Mouse (Mus musculus) forebrain, embryonic 12.5 days (tissue): ENCODE measurements around the gene Olfr786. TPM values are rescaled to one million over a fixed set of nuclear protein-coding genes. Genes with fewer than 3 reads are reported as not detected.

ENCODE experiments used
- ATAC-seq: fragments of 200-750 bp; cut with Nextera tagmentation; 2 replicates; pipeline ENCODE4 v1.8.0; 2017; ENCODE audit warnings: moderate TSS enrichment; ENCODE audit not compliant: low FRiP score
- H3K27ac ChIP-seq: fragments of 300-500 bp; sonication (generic); 2 replicates; pipeline ENCODE4 v1.5.1; 2016; ENCODE audit warnings: mild to moderate bottlenecking
- H3K27me3 ChIP-seq: fragments of 300-500 bp; sonication (generic); 2 replicates; pipeline ENCODE4 v1.6.1; 2016; ENCODE audit warnings: mild to moderate bottlenecking
- H3K36me3 ChIP-seq: fragments of 300-500 bp; sonication (generic); replicated peaks from 2 replicates; pipeline ENCODE4 v1.6.1; 2016; ENCODE audit warnings: mild to moderate bottlenecking
- H3K4me1 ChIP-seq: fragments of 300-500 bp; sonication (generic); 2 replicates; pipeline ENCODE4 v1.6.1; 2016
- H3K4me2 ChIP-seq: fragments of 300-500 bp; sonication (generic); 2 replicates; pipeline ENCODE4 v1.6.1; 2016; ENCODE audit warnings: mild to moderate bottlenecking, moderate library complexity
- H3K4me3 ChIP-seq: fragments of 300-500 bp; sonication (generic); replicated peaks from 2 replicates; pipeline ENCODE4 v1.5.1; 2016; ENCODE audit warnings: mild to moderate bottlenecking
- H3K9ac ChIP-seq: fragments of 300-500 bp; sonication (generic); 2 replicates; pipeline ENCODE4 v1.6.1; 2016; ENCODE audit warnings: mild to moderate bottlenecking
- H3K9me3 ChIP-seq: fragments of 300-500 bp; sonication (generic); 2 replicates; pipeline ENCODE4 v1.6.1; 2016
- WGBS: fragments of 180-500 bp; shearing (Covaris S2); methylation state at CpG from one replicate; pipeline ENCODE4 v1.1.7; 2016; 5-methylcytosine and 5-hydroxymethylcytosine counted together
- polyA plus RNA-seq: library from polyadenylated mRNA; unstranded; fragments of >200 nt; fragmentation: Nextera tagmentation; extraction: Ambion mirVana; gene quantifications from 2 replicates; pipeline ENCODE4 v1.2.1, GENCODE M21; 2016

The Olfr786 gene
- polyA plus RNA-seq, result not detected in 2 replicates

- H3K4me3 ChIP-seq, result no peak within 1 kb of the TSS
- H3K4me2 ChIP-seq, result no peak within 1 kb of the TSS
- H3K27ac ChIP-seq, result no peak within 1 kb of the TSS
- H3K9ac ChIP-seq, result no peak within 1 kb of the TSS
- no peaks in the 10 kb centered on the region for H3K27me3 ChIP-seq
- H3K4me1 ChIP-seq, result no peaks in the 10 kb centered on the region
- no peak for ATAC-seq
- H3K36me3 ChIP-seq, result no peaks in the 10 kb centered on the region
- H3K9me3 ChIP-seq, result no peaks in the 10 kb centered on the region
Measured at GRCm38 (mm10) chr10:129427006-129427405, at the start of gene Olfr786. Olfr786 (plus strand) TSS chr10:129427306.

GRCm38 (mm10) chr10:129383783-129384182 is 43.3 kb upstream of the Olfr786 start, which contains the start of gene Olfr784:
Olfr784 (plus strand) TSS chr10:129384083.
- ATAC-seq, result no peak
- no peaks in the 10 kb centered on the region for H3K27me3 ChIP-seq
- H3K9me3 ChIP-seq, result no peaks in the 10 kb centered on the region
- H3K4me3 ChIP-seq, result no peak within 1 kb of the TSS
- H3K27ac ChIP-seq, result no peak within 1 kb of the TSS
- no peaks in the 10 kb centered on the region for H3K36me3 ChIP-seq
- no peak within 1 kb of the TSS for H3K9ac ChIP-seq
- no peaks in the 10 kb centered on the region for H3K4me1 ChIP-seq
- H3K4me2 ChIP-seq, result no peak within 1 kb of the TSS

- no peak for ATAC-seq
- Histone ChIP-seq H3K36me3 (no peaks in the 10 kb centered on the region), H3K9ac (no peak overlapping the region), H3K4me1 (no peaks in the 10 kb centered on the region), H3K9me3 (no peaks in the 10 kb centered on the region), H3K4me2 (no peak overlapping the region), H3K27ac (no peak overlapping the region), H3K4me3 (no peak overlapping the region), H3K27me3 (no peaks in the 10 kb centered on the region)
- 50% methylated on average over 5 of the region's 5 CpGs for WGBS
Measured at GRCm38 (mm10) chr10:129400892-129401291, 26.2 kb upstream of the Olfr786 start.

- WGBS, result 70% methylated on average over 2 of the region's 2 CpGs
- Histone ChIP-seq H3K4me1 (no peaks in the 10 kb centered on the region), H3K27ac (no peak within 1 kb of the TSS), H3K4me2 (no peak within 1 kb of the TSS), H3K4me3 (no peak within 1 kb of the TSS), H3K36me3 (no peaks in the 10 kb centered on the region), H3K9ac (no peak within 1 kb of the TSS), H3K27me3 (no peaks in the 10 kb centered on the region), H3K9me3 (no peaks in the 10 kb centered on the region)
- no peak for ATAC-seq
Measured at GRCm38 (mm10) chr10:129405126-129405525, 22.0 kb upstream of the Olfr786 start, which contains the start of gene Olfr785. Olfr785 (plus strand) TSS chr10:129405426.

GRCm38 (mm10) chr10:129461562-129461961 is 34.5 kb downstream of the Olfr786 start, which contains the start of gene Olfr787:
Olfr787 (plus strand) TSS chr10:129461862.
- H3K9ac ChIP-seq, result no peak within 1 kb of the TSS
- H3K4me3 ChIP-seq, result no peak within 1 kb of the TSS
- no peak within 1 kb of the TSS for H3K27ac ChIP-seq
- H3K4me2 ChIP-seq, result no peak within 1 kb of the TSS
- H3K27me3 ChIP-seq, result no peaks in the 10 kb centered on the region
- no peak for ATAC-seq
- no peaks in the 10 kb centered on the region for H3K4me1 ChIP-seq
- WGBS, result 89% methylated on average over 3 of the region's 3 CpGs
- H3K36me3 ChIP-seq, result no peaks in the 10 kb centered on the region
- H3K9me3 ChIP-seq, result no peaks in the 10 kb centered on the region

- Histone ChIP-seq H3K4me2 (no peak within 1 kb of the TSS), H3K9ac (no peak within 1 kb of the TSS), H3K27ac (no peak within 1 kb of the TSS), H3K9me3 (no peaks in the 10 kb centered on the region), H3K36me3 (no peaks in the 10 kb centered on the region), H3K4me1 (no peaks in the 10 kb centered on the region; the same call in 1 of the 2 replicates), H3K27me3 (no peaks in the 10 kb centered on the region), H3K4me3 (no peak within 1 kb of the TSS)
- no peak for ATAC-seq
Measured at GRCm38 (mm10) chr10:129470698-129471097, 43.6 kb downstream of the Olfr786 start, which contains the start of gene Olfr788. Olfr788 (plus strand) TSS chr10:129470998.

GRCm38 (mm10) chr10:129473256-129473655 is 46.1 kb downstream of the Olfr786 start:
- H3K4me2 ChIP-seq, result no peak overlapping the region
- no peaks in the 10 kb centered on the region; the same call in 1 of the 2 replicates for H3K4me1 ChIP-seq
- no peaks in the 10 kb centered on the region for H3K9me3 ChIP-seq
- 45% methylated on average over 2 of the region's 2 CpGs for WGBS
- H3K9ac ChIP-seq, result no peak overlapping the region
- ATAC-seq, result no peak
- H3K27ac ChIP-seq, result no peak overlapping the region
- H3K27me3 ChIP-seq, result no peaks in the 10 kb centered on the region
- no peaks in the 10 kb centered on the region for H3K36me3 ChIP-seq
- H3K4me3 ChIP-seq, result no peak overlapping the region

GRCm38 (mm10) chr10:129473723-129474122 is 46.6 kb downstream of the Olfr786 start:
- H3K36me3 ChIP-seq, result no peaks in the 10 kb centered on the region
- H3K27ac ChIP-seq, result no peak overlapping the region
- H3K4me1 ChIP-seq, result no peaks in the 10 kb centered on the region; the same call in 1 of the 2 replicates
- no peak overlapping the region for H3K4me3 ChIP-seq
- H3K27me3 ChIP-seq, result no peaks in the 10 kb centered on the region
- ATAC-seq, result 0 out of 2 replicates have a peak, but pooled peaks have one; percentile 20
- H3K4me2 ChIP-seq, result no peak overlapping the region
- H3K9me3 ChIP-seq, result no peaks in the 10 kb centered on the region
- H3K9ac ChIP-seq, result no peak overlapping the region

GRCm38 (mm10) chr10:129484452-129484851 is 57.3 kb downstream of the Olfr786 start, which contains the start of gene Olfr789:
Olfr789 (plus strand) TSS chr10:129484752.
- H3K36me3 ChIP-seq, result no peaks in the 10 kb centered on the region
- no peaks in the 10 kb centered on the region for H3K4me1 ChIP-seq
- no peaks in the 10 kb centered on the region for H3K27me3 ChIP-seq
- no peak within 1 kb of the TSS for H3K9ac ChIP-seq
- no peak within 1 kb of the TSS for H3K27ac ChIP-seq
- H3K9me3 ChIP-seq, result no peaks in the 10 kb centered on the region
- WGBS, result 70% methylated on average over 2 of the region's 2 CpGs
- H3K4me2 ChIP-seq, result no peak within 1 kb of the TSS
- no peak within 1 kb of the TSS for H3K4me3 ChIP-seq
- ATAC-seq, result no peak

Other genes with a start within 250 kb of the Olfr786 start
- gene Olfr772, start 249.4 kb upstream of the Olfr786 start, polyA plus RNA-seq, result not detected in 2 replicates
- gene Olfr773, start 239.9 kb upstream of the Olfr786 start, polyA plus RNA-seq, result not detected in 2 replicates
- not detected in 2 replicates for gene Olfr774, start 191.1 kb upstream of the Olfr786 start, polyA plus RNA-seq
- not detected in 2 replicates for gene Olfr775, start 178.9 kb upstream of the Olfr786 start, polyA plus RNA-seq
- not detected in 2 replicates for gene Olfr776, start 168.2 kb upstream of the Olfr786 start, polyA plus RNA-seq
- gene Olfr777, start 155.8 kb upstream of the Olfr786 start, polyA plus RNA-seq, result not detected in 2 replicates
- not detected in 2 replicates for gene Olfr780, start 109.2 kb upstream of the Olfr786 start, polyA plus RNA-seq
- gene Olfr781, start 98.5 kb upstream of the Olfr786 start, polyA plus RNA-seq, result not detected in 2 replicates
- not detected in 2 replicates for gene Olfr782, start 78.5 kb upstream of the Olfr786 start, polyA plus RNA-seq
- gene Olfr784, start 43.2 kb upstream of the Olfr786 start, polyA plus RNA-seq, result 0.12 and 0.17 TPM in 2 replicates
- gene Olfr785, start 21.9 kb upstream of the Olfr786 start, polyA plus RNA-seq, result not detected in 2 replicates
- gene Olfr787, start 34.6 kb downstream of the Olfr786 start, polyA plus RNA-seq, result not detected in 2 replicates
- not detected in 2 replicates for gene Olfr788, start 43.7 kb downstream of the Olfr786 start, polyA plus RNA-seq
- gene Olfr789, start 57.4 kb downstream of the Olfr786 start, polyA plus RNA-seq, result not detected in 2 replicates
- gene Olfr790, start 71.2 kb downstream of the Olfr786 start, polyA plus RNA-seq, result not detected in 2 replicates
- not detected in 2 replicates for gene Olfr791, start 94.5 kb downstream of the Olfr786 start, polyA plus RNA-seq
- not detected in 2 replicates for gene Olfr792, start 111.9 kb downstream of the Olfr786 start, polyA plus RNA-seq
- gene Olfr794, start 140.3 kb downstream of the Olfr786 start, polyA plus RNA-seq, result not detected in 2 replicates
- gene Olfr796, start 185.3 kb downstream of the Olfr786 start, polyA plus RNA-seq, result not detected in 2 replicates
- gene Olfr798, start 200.6 kb downstream of the Olfr786 start, polyA plus RNA-seq, result not detected in 2 replicates
- gene Olfr799, start 210.2 kb downstream of the Olfr786 start, polyA plus RNA-seq, result not detected in 2 replicates
- not detected in 2 replicates for gene Olfr800, start 230.4 kb downstream of the Olfr786 start, polyA plus RNA-seq
- gene Olfr801, start 246.6 kb downstream of the Olfr786 start, polyA plus RNA-seq, result not detected in 2 replicates